Mouse (Mus musculus) forebrain, postnatal 0 days (tissue): ENCODE data around the gene Fem1a. TPM values are rescaled to one million over a fixed set of nuclear protein-coding genes. Genes with fewer than 3 reads are reported as not detected.

Experiments
- ATAC-seq: fragments of 200-750 bp; cut with Nextera tagmentation; 2 replicates; pipeline ENCODE4 v1.8.0; 2017; ENCODE audit warnings: mild to moderate bottlenecking, moderate library complexity
- DNase-seq: peaks from one replicate; pipeline ENCODE4 v3.0.0-alpha.2; 2015
- H3K27ac ChIP-seq: fragments of 300-500 bp; sonication (generic); 2 replicates; pipeline ENCODE4 v1.5.1; 2014; ENCODE audit warnings: low read depth, mild to moderate bottlenecking, antibody characterized with exemption, low read length, moderate library complexity, mixed read lengths
- H3K27me3 ChIP-seq: fragments of 300-500 bp; sonication (generic); 2 replicates; pipeline ENCODE4 v1.6.1; 2014; ENCODE audit warnings: mild to moderate bottlenecking, low read length, mixed read lengths; ENCODE audit not compliant: insufficient read depth
- H3K36me3 ChIP-seq: fragments of 300-500 bp; sonication (generic); 2 replicates; pipeline ENCODE4 v1.6.1; 2014; ENCODE audit warnings: mild to moderate bottlenecking, moderate library complexity; ENCODE audit not compliant: insufficient read depth
- H3K4me1 ChIP-seq: fragments of 300-500 bp; sonication (generic); 2 replicates; pipeline ENCODE4 v1.6.1; 2014; ENCODE audit warnings: antibody characterized with exemption; ENCODE audit not compliant: insufficient read depth
- H3K4me2 ChIP-seq: fragments of 300-500 bp; sonication (generic); 2 replicates; pipeline ENCODE4 v1.6.1; 2014; ENCODE audit warnings: low read depth, mild to moderate bottlenecking, moderate library complexity
- H3K4me3 ChIP-seq: fragments of 300-500 bp; sonication (generic); 2 replicates; pipeline ENCODE4 v1.5.1; 2014; ENCODE audit warnings: low read depth, low read length, mixed read lengths
- H3K9ac ChIP-seq: fragments of 300-500 bp; sonication (generic); 2 replicates; pipeline ENCODE4 v1.6.1; 2014; ENCODE audit warnings: mild to moderate bottlenecking
- H3K9me3 ChIP-seq: fragments of 300-500 bp; sonication (generic); 2 replicates; pipeline ENCODE4 v1.6.1; 2016; ENCODE audit warnings: low read length
- CTCF ChIP-seq: sonication (generic); IDR thresholded peaks from 2 replicates; pipeline ENCODE4 v1.5.1; 2016; ENCODE audit warnings: antibody characterized with exemption, control low read depth, low read depth
- WGBS: fragments of 180-500 bp; shearing (Covaris S2); extraction: QIAGEN DNeasy Blood & Tissue Kit; methylation state at CpG from one replicate; pipeline ENCODE4 v1.1.7; 2014; 5-methylcytosine and 5-hydroxymethylcytosine counted together
- polyA plus RNA-seq: library from polyadenylated mRNA; unstranded; fragments of >200 nt; fragmentation: Nextera tagmentation; extraction: Ambion mirVana; gene quantifications from 2 replicates; pipeline ENCODE4 v1.2.1, GENCODE M21; 2015
- total RNA-seq: library from RNA; depleted of rRNA; stranded (reverse); fragments of >200 nt; gene quantifications from 2 replicates; pipeline ENCODE4 v1.2.3, GENCODE M21; 2014

The Fem1a gene
- total and polyA plus RNA-seq, 2 experiments from 2014 or later: 17.2 to 53.6 TPM

DNA sequence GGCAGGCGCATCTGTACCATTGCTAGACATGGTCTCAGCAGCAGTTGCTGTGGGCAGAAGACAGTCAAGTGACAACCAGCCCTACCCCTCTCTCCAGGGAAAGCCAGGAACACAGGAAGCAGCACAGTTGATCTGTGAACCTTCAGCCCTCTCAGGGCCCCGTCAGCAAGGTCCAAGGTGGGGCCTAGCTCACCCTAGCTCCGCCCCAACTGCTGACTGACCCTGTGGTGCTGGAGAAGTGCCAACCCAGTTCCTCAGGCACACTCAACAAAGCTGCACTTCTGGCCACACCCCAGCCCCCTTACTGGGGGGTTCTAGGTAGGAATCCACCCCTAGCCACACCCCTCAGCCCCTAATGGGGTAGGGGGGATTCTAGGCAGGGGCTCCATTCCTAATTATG is 31.2 kb downstream of the Fem1a start:
- H3K9ac ChIP-seq: no peak overlapping the region
- no peak overlapping the region for H3K27ac ChIP-seq
- H3K4me2 ChIP-seq: no peak overlapping the region
- H3K4me3 ChIP-seq: no peak overlapping the region
- 59% methylated on average over 3 of the region's 3 CpGs for WGBS
- TF ChIP-seq CTCF: no peak
- H3K27me3 ChIP-seq: no peaks in the 10 kb centered on the region
- DNase-seq (no peak), ATAC-seq (no peak)
- 0 out of 2 replicates have a peak, but pooled peaks cover 5% of the 10 kb centered on the region for H3K4me1 ChIP-seq
- H3K9me3 ChIP-seq: no peaks in the 10 kb centered on the region
- no peaks in the 10 kb centered on the region for H3K36me3 ChIP-seq

- TF ChIP-seq CTCF: no peak
- DNase-seq (no peak), ATAC-seq (no peak)
- H3K4me2 ChIP-seq: no peak overlapping the region
- H3K27me3 ChIP-seq: no peaks in the 10 kb centered on the region
- H3K4me1 ChIP-seq: 0 out of 2 replicates have a peak, but pooled peaks cover 5% of the 10 kb centered on the region
- H3K4me3 ChIP-seq: no peak overlapping the region
- H3K9ac ChIP-seq: no peak overlapping the region
- H3K9me3 ChIP-seq: no peaks in the 10 kb centered on the region
- no peaks in the 10 kb centered on the region for H3K36me3 ChIP-seq
- H3K27ac ChIP-seq: 0 out of 2 replicates have a peak overlapping the region, but pooled peaks have one; percentile 48
- 55% methylated on average over 3 of the region's 3 CpGs for WGBS
These were observed 32.3 kb downstream of the Fem1a start for GRCm38 (mm10) chr17:56288866-56289265.

DNA sequence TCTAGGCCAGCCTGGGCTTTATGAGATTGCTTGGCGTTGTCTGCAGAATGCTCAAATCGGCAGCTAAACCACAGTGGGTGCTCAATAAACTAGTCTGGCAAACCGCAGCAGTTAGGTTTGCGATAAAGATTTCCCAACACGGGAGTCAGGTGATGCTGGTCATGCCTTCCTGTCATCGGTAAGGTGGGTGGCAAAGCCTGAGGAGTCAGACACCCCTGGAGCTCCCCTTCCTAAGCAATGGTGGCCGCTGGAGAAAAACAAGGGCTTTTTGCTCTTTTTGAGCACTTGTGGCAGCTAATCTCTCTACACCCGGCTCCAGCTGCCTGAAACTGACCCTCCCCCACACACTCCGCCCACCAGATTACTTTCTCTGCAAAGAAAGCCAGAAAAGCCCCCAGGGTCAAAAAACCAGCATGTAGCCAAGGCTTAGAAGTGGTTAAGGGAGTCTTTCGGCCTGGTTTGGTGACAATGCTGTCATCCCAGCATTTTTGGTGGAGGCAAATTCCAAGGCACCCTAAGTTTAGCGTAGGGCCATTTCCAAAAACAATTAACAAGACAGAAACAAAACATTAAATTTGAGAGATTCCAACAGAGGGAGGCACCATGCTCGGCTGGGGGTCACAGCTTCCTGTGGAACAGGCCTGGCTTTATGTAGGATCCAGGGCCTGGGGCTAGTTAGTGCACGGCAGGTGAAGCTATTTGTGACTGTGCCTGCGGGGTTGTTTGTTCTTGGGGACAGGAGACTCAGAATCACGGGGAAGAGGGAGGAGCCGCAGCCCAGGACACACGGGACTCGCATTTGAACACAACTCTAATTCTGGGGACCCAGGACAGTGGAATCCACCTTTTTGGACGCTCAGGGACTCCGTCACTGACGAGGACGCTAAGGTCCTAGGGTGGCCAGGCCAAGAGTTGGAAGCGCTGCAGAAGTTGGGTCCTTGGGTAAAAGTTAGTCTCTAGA is 33.0 kb downstream of the Fem1a start:
- WGBS: 8% methylated on average over 23 of the region's 23 CpGs

GRCm38 (mm10) chr17:56290388-56291170 is 34.0 kb downstream of the Fem1a start:
- H3K36me3 ChIP-seq: no peaks in the 10 kb centered on the region
- TF ChIP-seq CTCF: no peak
- H3K9me3 ChIP-seq: no peaks in the 10 kb centered on the region
- H3K27ac ChIP-seq: peak overlapping the region; percentile 48
- no peak overlapping the region for H3K9ac ChIP-seq
- H3K4me3 ChIP-seq: peak overlapping the region; percentile 18; the same call in 1 of the 2 replicates
- ATAC-seq: peak; percentile 62
- peak; percentile 72 for DNase-seq
- H3K4me2 ChIP-seq: peak overlapping the region; percentile 46
- 0 out of 2 replicates have a peak, but pooled peaks cover 5% of the 10 kb centered on the region for H3K4me1 ChIP-seq
- 6% methylated on average over 17 of the region's 17 CpGs for WGBS
- no peaks in the 10 kb centered on the region for H3K27me3 ChIP-seq

More for the DNA sequence above, 33.0 kb downstream of the Fem1a start:
- no peak for DNase-seq
- Histone ChIP-seq H3K9ac (peak overlapping the region; percentile 25; the same call in 1 of the 2 replicates), H3K9me3 (no peaks in the 10 kb centered on the region), H3K4me1 (0 out of 2 replicates have a peak, but pooled peaks cover 5% of the 10 kb centered on the region), H3K36me3 (no peaks in the 10 kb centered on the region), H3K27ac (peak overlapping the region; percentile 48; the same call in 1 of the 2 replicates), H3K27me3 (no peaks in the 10 kb centered on the region), H3K4me3 (peak overlapping the region; percentile 18; the same call in 1 of the 2 replicates), H3K4me2 (peak overlapping the region; percentile 46)
- TF ChIP-seq CTCF: no peak
- no peak for ATAC-seq

GRCm38 (mm10) chr17:56291171-56291511 is 34.5 kb downstream of the Fem1a start:
- H3K27ac ChIP-seq: peak overlapping the region; percentile 48; the same call in 1 of the 2 replicates
- H3K9me3 ChIP-seq: no peaks in the 10 kb centered on the region
- DNase-seq (peak; percentile 84), ATAC-seq (peak; percentile 89)
- peak; percentile 86 for TF ChIP-seq CTCF
- H3K4me1 ChIP-seq: 0 out of 2 replicates have a peak, but pooled peaks cover 5% of the 10 kb centered on the region
- 2% methylated on average over 15 of the region's 16 CpGs for WGBS
- no peaks in the 10 kb centered on the region for H3K27me3 ChIP-seq
- H3K4me3 ChIP-seq: peak overlapping the region; percentile 13
- H3K4me2 ChIP-seq: peak overlapping the region; percentile 46
- H3K9ac ChIP-seq: peak overlapping the region; percentile 45
- H3K36me3 ChIP-seq: no peaks in the 10 kb centered on the region

GRCm38 (mm10) chr17:56291826-56292475 is 35.3 kb downstream of the Fem1a start:
- H3K27me3 ChIP-seq: no peaks in the 10 kb centered on the region
- no peak for TF ChIP-seq CTCF
- no peak for ATAC-seq
- no peak for DNase-seq
- H3K27ac ChIP-seq: no peak overlapping the region
- H3K4me3 ChIP-seq: no peak overlapping the region
- H3K9ac ChIP-seq: no peak overlapping the region
- H3K4me2 ChIP-seq: no peak overlapping the region
- H3K9me3 ChIP-seq: no peaks in the 10 kb centered on the region
- 60% methylated on average over 7 of the region's 7 CpGs for WGBS
- no peaks in the 10 kb centered on the region for H3K36me3 ChIP-seq
- H3K4me1 ChIP-seq: 0 out of 2 replicates have a peak, but pooled peaks cover 5% of the 10 kb centered on the region
